Mouse (Mus musculus) midbrain, embryonic 12.5 days (tissue): ENCODE results near the gene Dnm3. TPM values are rescaled to one million over a fixed set of nuclear protein-coding genes. Genes with fewer than 3 reads are reported as not detected.

Experiments
- ATAC-seq: fragments of 200-750 bp; cut with Nextera tagmentation; 2 replicates; pipeline ENCODE4 v1.8.0; 2017; ENCODE audit warnings: low read depth, moderate TSS enrichment, moderate library complexity; ENCODE audit not compliant: low FRiP score
- H3K27ac ChIP-seq: fragments of 300-500 bp; sonication (generic); replicated peaks from 2 replicates; pipeline ENCODE4 v1.5.1; 2016; ENCODE audit warnings: mild to moderate bottlenecking
- H3K27me3 ChIP-seq: fragments of 300-500 bp; sonication (generic); 2 replicates; pipeline ENCODE4 v1.6.1; 2016; ENCODE audit warnings: mild to moderate bottlenecking
- H3K36me3 ChIP-seq: fragments of 300-500 bp; sonication (generic); 2 replicates; pipeline ENCODE4 v1.6.1; 2016
- H3K4me1 ChIP-seq: fragments of 300-500 bp; sonication (generic); 2 replicates; pipeline ENCODE4 v1.6.1; 2016
- H3K4me2 ChIP-seq: fragments of 300-500 bp; sonication (generic); replicated peaks from 2 replicates; pipeline ENCODE4 v1.6.1; 2016; ENCODE audit warnings: mild to moderate bottlenecking, moderate library complexity
- H3K4me3 ChIP-seq: fragments of 300-500 bp; sonication (generic); 2 replicates; pipeline ENCODE4 v1.5.1; 2016; ENCODE audit warnings: mild to moderate bottlenecking
- H3K9ac ChIP-seq: fragments of 300-500 bp; sonication (generic); replicated peaks from 2 replicates; pipeline ENCODE4 v1.6.1; 2016; ENCODE audit warnings: mild to moderate bottlenecking, moderate library complexity
- H3K9me3 ChIP-seq: fragments of 300-500 bp; sonication (generic); 2 replicates; pipeline ENCODE4 v1.6.1; 2016; ENCODE audit warnings: mild to moderate bottlenecking
- WGBS: fragments of 180-500 bp; shearing (Covaris S2); methylation state at CpG from one replicate; pipeline ENCODE4 v1.1.7; 2016; 5-methylcytosine and 5-hydroxymethylcytosine counted together
- polyA plus RNA-seq: library from polyadenylated mRNA; unstranded; fragments of >200 nt; fragmentation: Nextera tagmentation; extraction: Ambion mirVana; gene quantifications from 2 replicates; pipeline ENCODE4 v1.2.1, GENCODE M21; 2016

Dnm3 gene
- polyA plus RNA-seq, 1 experiment from 2014 or later = 14.2 TPM

GRCm38 (mm10) chr1:161978173-161978700 is 499.6 kb downstream of the Dnm3 start:
- H3K27me3 ChIP-seq = no peaks in the 10 kb centered on the region
- peaks cover 7% of the 10 kb centered on the region; the same call in 1 of the 2 replicates for H3K4me1 ChIP-seq
- no peak overlapping the region for H3K4me3 ChIP-seq
- ATAC-seq = no peak
- H3K36me3 ChIP-seq = no peaks in the 10 kb centered on the region
- no peaks in the 10 kb centered on the region for H3K9me3 ChIP-seq
- H3K27ac ChIP-seq = no peak overlapping the region
- no peak overlapping the region for H3K9ac ChIP-seq
- H3K4me2 ChIP-seq = no peak overlapping the region
- WGBS = 91% methylated on average over 5 of the region's 5 CpGs

DNA sequence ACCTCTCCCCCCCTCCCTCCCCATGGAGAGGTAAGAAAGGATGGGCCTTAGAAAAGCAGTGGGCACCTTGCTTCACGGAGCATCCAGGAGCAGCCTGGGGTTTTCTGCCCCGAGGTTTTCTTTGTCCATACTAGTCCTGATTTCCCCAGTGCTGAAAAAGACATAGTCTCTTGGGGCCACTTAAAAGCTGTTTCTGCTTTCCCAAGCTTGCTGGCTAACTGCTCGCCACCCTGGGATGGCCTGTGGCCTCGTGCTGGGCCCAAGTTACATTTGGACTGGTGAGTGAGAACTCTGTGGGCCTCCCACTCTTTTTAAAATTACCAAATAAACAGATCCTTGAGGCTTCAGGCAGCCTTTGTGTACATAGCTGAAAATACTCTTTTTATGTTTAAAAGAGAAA is 500.5 kb downstream of the Dnm3 start:
- Histone ChIP-seq H3K4me3 (no peak overlapping the region), H3K36me3 (no peaks in the 10 kb centered on the region), H3K9ac (no peak overlapping the region), H3K27ac (no peak overlapping the region), H3K4me1 (peaks cover 7% of the 10 kb centered on the region; the same call in 1 of the 2 replicates), H3K9me3 (no peaks in the 10 kb centered on the region), H3K4me2 (no peak overlapping the region), H3K27me3 (no peaks in the 10 kb centered on the region)
- 76% methylated on average over 4 of the region's 4 CpGs for WGBS
- ATAC-seq = no peak

- H3K9me3 ChIP-seq = no peaks in the 10 kb centered on the region
- peaks cover 7% of the 10 kb centered on the region; the same call in 1 of the 2 replicates for H3K4me1 ChIP-seq
- no peak overlapping the region for H3K9ac ChIP-seq
- no peak overlapping the region for H3K4me3 ChIP-seq
- H3K27me3 ChIP-seq = no peaks in the 10 kb centered on the region
- peak; percentile 55 for ATAC-seq
- no peak overlapping the region for H3K27ac ChIP-seq
- 52% methylated on average over 16 of the region's 16 CpGs for WGBS
- no peak overlapping the region for H3K4me2 ChIP-seq
- H3K36me3 ChIP-seq = no peaks in the 10 kb centered on the region
These were observed 501.3 kb downstream of the Dnm3 start for GRCm38 (mm10) chr1:161976255-161977182.

- Histone ChIP-seq H3K36me3 (peaks cover 3% of the 10 kb centered on the region; the same call in 1 of the 2 replicates), H3K9ac (no peak overlapping the region), H3K9me3 (no peaks in the 10 kb centered on the region), H3K4me1 (peaks cover 14% of the 10 kb centered on the region), H3K27ac (no peak overlapping the region), H3K4me3 (no peak overlapping the region), H3K4me2 (no peak overlapping the region), H3K27me3 (no peaks in the 10 kb centered on the region)
- 94% methylated on average over 8 of the region's 8 CpGs for WGBS
- ATAC-seq = no peak
These were observed 505.6 kb downstream of the Dnm3 start for GRCm38 (mm10) chr1:161972233-161972632.

- Histone ChIP-seq H3K36me3 (peaks cover 3% of the 10 kb centered on the region; the same call in 1 of the 2 replicates), H3K9me3 (no peaks in the 10 kb centered on the region), H3K27ac (no peak overlapping the region), H3K27me3 (0 out of 2 replicates have a peak, but pooled peaks cover 6% of the 10 kb centered on the region), H3K9ac (no peak overlapping the region), H3K4me1 (peaks cover 10% of the 10 kb centered on the region), H3K4me3 (no peak overlapping the region), H3K4me2 (no peak overlapping the region)
- WGBS = over 99% methylated on average over 9 of the region's 9 CpGs
- no peak for ATAC-seq
These were observed 507.0 kb downstream of the Dnm3 start for GRCm38 (mm10) chr1:161970874-161971273.

GRCm38 (mm10) chr1:161968589-161969407 is 509.0 kb downstream of the Dnm3 start, which contains the start of gene Pigc:
Gene Pigc, plus strand, starts transcription at chr1:161969186.
- Histone ChIP-seq H3K4me3 (peak within 1 kb of the TSS; percentile 71), H3K9me3 (no peaks in the 10 kb centered on the region), H3K9ac (peak within 1 kb of the TSS; percentile 80), H3K27ac (peak within 1 kb of the TSS; percentile 81), H3K4me2 (peak within 1 kb of the TSS; percentile 59), H3K36me3 (peaks cover 3% of the 10 kb centered on the region; the same call in 1 of the 2 replicates), H3K4me1 (peaks cover 7% of the 10 kb centered on the region), H3K27me3 (peaks cover 6% of the 10 kb centered on the region; the same call in 1 of the 2 replicates)
- peak; percentile 99 for ATAC-seq
- whole genome bisulfite sequencing = 4% methylated on average over 38 of the region's 38 CpGs

DNA sequence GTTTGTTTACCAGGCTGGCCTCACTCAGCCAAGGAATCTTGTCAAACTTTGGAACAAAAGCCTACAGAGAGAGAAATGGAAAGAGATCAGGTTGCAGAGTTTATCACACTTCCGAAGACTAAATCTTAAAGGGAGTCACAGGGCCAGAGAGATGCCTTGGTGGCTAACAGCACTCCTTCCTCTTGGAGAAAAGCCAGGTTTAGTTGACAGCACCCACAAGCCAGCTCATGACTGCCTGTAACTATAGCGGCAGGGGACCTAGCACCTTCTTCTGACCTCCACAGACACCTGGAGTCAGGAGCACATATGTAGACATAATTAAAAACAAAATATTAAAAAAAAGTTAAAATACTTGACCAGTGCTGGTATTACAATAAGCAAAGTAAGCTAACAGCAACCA is 509.9 kb downstream of the Dnm3 start:
- peaks cover 10% of the 10 kb centered on the region; the same call in 1 of the 2 replicates for H3K27me3 ChIP-seq
- no peak overlapping the region for H3K4me3 ChIP-seq
- H3K9me3 ChIP-seq = no peaks in the 10 kb centered on the region
- H3K27ac ChIP-seq = no peak overlapping the region
- no peak overlapping the region for H3K9ac ChIP-seq
- ATAC-seq = no peak
- H3K4me2 ChIP-seq = no peak overlapping the region
- H3K36me3 ChIP-seq = peaks cover 3% of the 10 kb centered on the region; the same call in 1 of the 2 replicates
- 85% methylated on average over 2 of the region's 2 CpGs for WGBS
- H3K4me1 ChIP-seq = peaks cover 7% of the 10 kb centered on the region

- ATAC-seq = peak; percentile 69
- no peaks in the 10 kb centered on the region for H3K4me1 ChIP-seq
- 52% methylated on average over 3 of the region's 3 CpGs for WGBS
- no peaks in the 10 kb centered on the region for H3K36me3 ChIP-seq
- no peak overlapping the region for H3K9ac ChIP-seq
- peaks cover 10% of the 10 kb centered on the region; the same call in 1 of the 2 replicates for H3K27me3 ChIP-seq
- H3K27ac ChIP-seq = no peak overlapping the region
- no peaks in the 10 kb centered on the region for H3K9me3 ChIP-seq
- H3K4me3 ChIP-seq = no peak overlapping the region
- H3K4me2 ChIP-seq = no peak overlapping the region
These were observed 515.1 kb downstream of the Dnm3 start for GRCm38 (mm10) chr1:161962465-161963377.

DNA sequence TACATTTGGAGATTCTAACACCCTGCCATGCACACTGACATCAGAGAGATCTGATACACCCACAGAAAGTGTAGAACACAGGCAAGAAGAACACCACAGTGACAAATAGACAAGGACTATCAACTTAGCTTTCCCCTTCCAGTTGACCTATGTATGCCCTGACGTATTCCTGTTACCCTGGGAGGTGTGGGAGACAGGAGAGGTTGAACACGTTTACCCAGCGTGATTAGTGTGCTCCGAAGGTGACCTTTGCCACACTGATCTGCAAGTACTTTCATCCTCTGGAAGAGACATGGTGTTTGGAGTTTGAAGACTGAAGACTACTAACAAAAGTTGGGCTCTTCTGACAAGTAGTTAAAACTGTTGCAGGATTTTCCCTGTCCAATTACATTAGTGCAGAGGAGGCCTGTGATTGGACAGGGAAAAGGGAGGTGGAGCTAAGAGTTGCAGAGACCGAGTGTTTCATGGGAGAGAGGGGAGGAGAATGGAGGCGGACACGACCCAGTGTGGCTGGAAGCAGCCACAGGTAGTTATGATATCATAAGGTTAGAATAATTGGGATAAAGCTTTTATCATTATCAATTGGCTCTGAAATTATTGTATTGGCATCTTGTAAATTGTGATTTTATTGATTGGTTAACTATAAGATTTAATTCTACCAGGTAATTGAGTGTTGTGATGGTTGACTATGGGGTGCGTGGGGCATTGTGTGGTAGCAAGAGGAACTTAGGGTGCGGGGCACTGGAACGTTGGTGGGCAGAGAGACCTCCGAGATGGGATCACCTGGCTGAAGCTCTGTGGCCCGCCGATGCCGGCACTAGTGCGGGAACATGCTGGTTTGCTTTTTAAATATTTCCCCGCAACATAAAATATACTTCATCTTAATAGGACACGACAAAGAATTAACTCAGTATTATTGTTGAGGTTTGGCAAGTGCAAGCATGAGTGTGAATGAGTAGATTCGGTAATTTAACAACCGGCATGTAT is 519.6 kb downstream of the Dnm3 start:
- Histone ChIP-seq H3K4me2 (no peak overlapping the region), H3K4me3 (no peak overlapping the region), H3K9me3 (no peaks in the 10 kb centered on the region), H3K4me1 (no peaks in the 10 kb centered on the region), H3K9ac (no peak overlapping the region), H3K36me3 (no peaks in the 10 kb centered on the region), H3K27me3 (no peaks in the 10 kb centered on the region), H3K27ac (no peak overlapping the region)
- WGBS = 86% methylated on average over 19 of the region's 19 CpGs
- ATAC-seq = no peak

GRCm38 (mm10) chr1:161955846-161956245 is 522.0 kb downstream of the Dnm3 start:
- Histone ChIP-seq H3K27ac (no peak overlapping the region), H3K27me3 (no peaks in the 10 kb centered on the region), H3K4me3 (no peak overlapping the region), H3K36me3 (no peaks in the 10 kb centered on the region), H3K4me1 (no peaks in the 10 kb centered on the region), H3K9me3 (no peaks in the 10 kb centered on the region), H3K9ac (no peak overlapping the region), H3K4me2 (no peak overlapping the region)
- WGBS = 70% methylated on average over 5 of the region's 5 CpGs
- ATAC-seq = no peak
